Mouse (Mus musculus): ENCODE measurements around the gene Hoxa11.

DNA sequence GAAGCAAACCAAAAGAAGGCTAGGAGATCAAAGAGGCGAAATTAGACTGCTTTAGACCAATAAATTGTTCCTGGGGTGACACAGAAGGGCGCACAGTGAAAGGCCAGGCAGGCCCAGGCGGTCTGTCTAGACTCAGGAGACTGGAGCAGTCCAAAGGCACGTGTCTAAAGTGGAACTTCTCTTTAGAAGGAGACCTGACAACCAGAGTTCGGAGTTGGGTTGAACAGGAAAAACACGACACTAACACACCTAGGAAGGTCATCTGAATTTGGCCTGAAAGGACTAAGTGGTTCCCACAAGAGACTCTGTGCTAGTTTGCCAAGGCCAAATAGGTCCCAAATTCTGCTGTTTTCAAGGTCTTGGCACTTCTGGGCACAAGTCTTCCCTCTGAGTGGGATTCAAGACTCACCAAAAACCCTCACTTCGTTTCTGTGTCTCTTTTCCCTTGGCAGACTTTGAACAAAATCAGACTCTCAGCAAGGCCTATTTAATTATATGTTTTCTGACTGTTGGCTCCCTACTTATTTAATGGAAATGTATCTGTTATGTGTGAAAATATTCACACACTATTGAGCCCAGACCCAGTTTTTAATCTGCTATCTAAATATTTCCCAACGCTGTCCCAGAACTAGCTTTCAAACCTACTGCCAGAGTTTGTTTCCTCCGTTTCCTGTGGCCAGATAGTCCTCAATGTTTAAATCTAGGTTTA is 26.2 kb downstream of the Hoxa11 start:
- TF ChIP-seq CTCF (IDR thresholded peaks at IDR 0.05) (no peak), EP300 (IDR thresholded peaks at IDR 0.05) (no peak)
